Mouse (Mus musculus) liver, postnatal 0 days (tissue): ENCODE results near the gene Phf13. TPM values are rescaled to one million over a fixed set of nuclear protein-coding genes. Genes with fewer than 3 reads are reported as not detected.

Source experiments
- ATAC-seq: fragments of 200-750 bp; cut with Nextera tagmentation; 2 replicates; pipeline ENCODE4 v1.8.0; 2017; ENCODE audit warnings: mild to moderate bottlenecking, moderate library complexity
- DNase-seq: peaks from one replicate; pipeline ENCODE4 v3.0.0-alpha.2; 2016
- H3K27ac ChIP-seq: fragments of 300-500 bp; sonication (generic); 2 replicates; pipeline ENCODE4 v1.5.1; 2014; ENCODE audit warnings: antibody characterized with exemption, moderate library complexity, mild to moderate bottlenecking, low read depth
- H3K27me3 ChIP-seq: fragments of 300-500 bp; sonication (generic); 2 replicates; pipeline ENCODE4 v1.6.1; 2014; ENCODE audit warnings: low read length, control low read depth, mixed read lengths; ENCODE audit not compliant: insufficient read depth
- H3K36me3 ChIP-seq: fragments of 300-500 bp; sonication (generic); replicated peaks from 2 replicates; pipeline ENCODE4 v1.6.1; 2014; ENCODE audit warnings: mild to moderate bottlenecking, control low read depth, low read length, moderate library complexity, mixed read lengths; ENCODE audit not compliant: insufficient read depth
- H3K4me1 ChIP-seq: fragments of 300-500 bp; sonication (generic); 2 replicates; pipeline ENCODE4 v1.6.1; 2014; ENCODE audit warnings: antibody characterized with exemption, mild to moderate bottlenecking, control low read depth; ENCODE audit not compliant: insufficient read depth
- H3K4me2 ChIP-seq: fragments of 300-500 bp; sonication (generic); 2 replicates; pipeline ENCODE4 v1.6.1; 2014; ENCODE audit warnings: low read depth, mild to moderate bottlenecking, low read length, moderate library complexity, mixed read lengths
- H3K4me3 ChIP-seq: fragments of 300-500 bp; sonication (generic); 2 replicates; pipeline ENCODE4 v1.5.1; 2014; ENCODE audit warnings: low read depth, low read length
- H3K9ac ChIP-seq: fragments of 300-500 bp; sonication (generic); replicated peaks from 2 replicates; pipeline ENCODE4 v1.6.1; 2014; ENCODE audit warnings: mild to moderate bottlenecking, moderate library complexity
- H3K9me3 ChIP-seq: fragments of 300-500 bp; sonication (generic); 2 replicates; pipeline ENCODE4 v1.6.1; 2016; ENCODE audit warnings: mild to moderate bottlenecking, control low read depth, low read length, mixed read lengths
- CTCF ChIP-seq: sonication (generic); IDR thresholded peaks from 2 replicates; pipeline ENCODE4 v1.5.1; 2016; ENCODE audit warnings: antibody characterized with exemption, low read depth
- EP300 ChIP-seq: IDR thresholded peaks from 2 replicates; pipeline ENCODE4 v1.6.1; 2016; ENCODE audit warnings: antibody characterized with exemption, low read depth, mild to moderate bottlenecking
- WGBS: fragments of 180-500 bp; shearing (Covaris S2); extraction: QIAGEN DNeasy Blood & Tissue Kit; methylation state at CpG from one replicate; pipeline ENCODE4 v1.1.7; 2014; ENCODE audit not compliant: insufficient replicate concordance; 5-methylcytosine and 5-hydroxymethylcytosine counted together
- polyA plus RNA-seq: library from polyadenylated mRNA; unstranded; fragments of >200 nt; fragmentation: Nextera tagmentation; extraction: Ambion mirVana; gene quantifications from 2 replicates; pipeline ENCODE4 v1.2.1, GENCODE M21; 2015

The Phf13 gene
- polyA plus RNA-seq, 1 experiment from 2014 or later, result 3.6 TPM

DNA sequence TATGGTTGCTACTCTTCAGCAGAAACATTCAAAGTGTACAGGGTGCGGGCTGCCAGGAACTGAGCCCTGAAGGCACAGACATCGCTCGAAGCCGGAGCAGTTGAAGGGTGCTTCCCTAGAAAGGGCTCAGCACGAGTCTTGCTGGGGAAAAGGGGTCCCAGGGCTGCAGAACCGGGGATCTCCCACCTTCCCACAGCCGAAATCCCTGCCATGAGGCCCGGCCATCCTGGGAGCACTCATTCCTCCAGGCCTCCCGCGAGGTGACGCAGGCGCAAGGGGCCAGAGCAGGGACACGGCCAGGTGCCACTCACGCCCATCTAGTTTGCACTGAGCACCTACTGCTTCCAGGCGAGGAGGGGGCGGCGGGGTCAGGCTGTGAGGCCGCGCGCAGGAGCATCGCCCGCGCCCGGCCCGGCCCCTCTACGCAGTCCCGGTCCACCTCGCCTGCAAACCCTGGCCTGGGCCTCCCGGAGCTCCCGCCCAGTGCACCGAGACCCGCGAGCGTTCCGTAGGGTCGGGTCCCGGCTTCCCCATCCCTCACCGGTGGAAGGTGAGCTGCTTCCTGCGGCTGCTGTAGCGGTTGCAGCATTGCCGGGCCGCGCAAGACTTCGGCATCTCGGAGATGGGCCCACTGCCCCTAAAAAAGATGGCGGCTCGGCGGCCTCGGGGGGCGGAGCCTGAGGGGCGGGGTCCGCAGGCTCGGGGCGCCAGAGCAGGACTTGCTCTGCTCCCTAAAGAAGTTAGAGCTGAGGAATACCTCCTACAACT lies 7.5 kb downstream of the Phf13 start, which contains the start of gene Thap3:
Gene Thap3 (minus strand): TSS at position 656 of the 768 bp plus-strand sequence.
- H3K36me3 ChIP-seq, result peaks cover 14% of the 10 kb centered on the region
- peak within 1 kb of the TSS; percentile 64 for H3K4me3 ChIP-seq
- ATAC-seq (peak; percentile 77), DNase-seq (peak; percentile 80)
- peak within 1 kb of the TSS; percentile 66; the same call in 1 of the 2 replicates for H3K27ac ChIP-seq
- TF ChIP-seq CTCF (no peak), EP300 (no peak)
- H3K9ac ChIP-seq, result peak within 1 kb of the TSS; percentile 78
- 1% methylated on average over 54 of the region's 54 CpGs for WGBS
- peaks cover 14% of the 10 kb centered on the region for H3K4me1 ChIP-seq
- no peaks in the 10 kb centered on the region for H3K9me3 ChIP-seq
- H3K4me2 ChIP-seq, result peak within 1 kb of the TSS; percentile 95
- no peaks in the 10 kb centered on the region for H3K27me3 ChIP-seq

DNA sequence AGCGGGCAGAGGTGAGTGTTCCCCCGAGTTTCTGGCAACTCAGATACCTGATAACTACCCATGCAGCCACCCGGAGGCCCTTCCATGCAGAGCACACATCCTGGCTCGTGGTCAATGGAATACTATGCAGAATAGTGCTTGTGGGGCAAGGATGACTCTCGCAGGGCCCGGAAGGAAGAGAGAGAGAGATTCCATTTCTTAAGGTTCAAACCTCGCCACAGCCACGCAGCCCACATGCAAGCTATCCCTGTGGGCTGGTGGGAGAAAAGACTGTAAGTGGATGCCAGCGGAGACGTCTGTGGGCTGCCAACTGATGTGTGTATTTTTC lies 8.1 kb downstream of the Phf13 start:
- Histone ChIP-seq H3K9me3 (no peaks in the 10 kb centered on the region), H3K4me3 (peak overlapping the region; percentile 64), H3K27me3 (no peaks in the 10 kb centered on the region), H3K4me2 (peak overlapping the region; percentile 95), H3K36me3 (peaks cover 14% of the 10 kb centered on the region), H3K4me1 (peaks cover 14% of the 10 kb centered on the region), H3K9ac (peak overlapping the region; percentile 78), H3K27ac (peak overlapping the region; percentile 66; the same call in 1 of the 2 replicates)
- WGBS, result 25% methylated on average over 10 of the region's 10 CpGs
- no peak for ATAC-seq
- TF ChIP-seq CTCF (no peak), EP300 (no peak)
- no peak for DNase-seq

DNA sequence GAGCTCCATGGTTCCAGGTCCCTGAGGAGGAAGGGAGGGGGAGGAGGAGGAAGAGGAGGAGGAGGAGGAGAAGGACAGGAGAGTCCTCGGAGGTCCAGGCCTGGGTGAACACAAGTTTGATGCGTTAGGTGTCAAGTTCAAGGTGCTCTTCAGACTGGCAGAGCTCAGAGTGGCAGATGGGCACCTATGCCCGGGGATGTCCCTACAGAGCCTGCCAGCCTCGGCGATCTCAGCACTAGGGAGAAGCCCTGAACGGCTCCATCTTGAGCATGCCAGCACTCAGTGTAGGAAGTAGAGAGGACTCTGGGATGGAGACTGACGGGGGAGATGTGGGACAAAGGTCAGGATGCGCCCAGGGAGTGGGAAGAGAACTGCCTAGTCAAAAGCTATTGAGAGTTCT lies 9.4 kb downstream of the Phf13 start:
- Histone ChIP-seq H3K4me2 (no peak overlapping the region), H3K4me1 (peaks cover 14% of the 10 kb centered on the region), H3K9me3 (no peaks in the 10 kb centered on the region), H3K9ac (no peak overlapping the region), H3K27ac (no peak overlapping the region), H3K27me3 (no peaks in the 10 kb centered on the region), H3K4me3 (no peak overlapping the region), H3K36me3 (peaks cover 9% of the 10 kb centered on the region)
- DNase-seq, result no peak
- ATAC-seq, result no peak
- WGBS, result 67% methylated on average over 8 of the region's 8 CpGs
- no peak for TF ChIP-seq CTCF
- no peak for TF ChIP-seq EP300

DNA sequence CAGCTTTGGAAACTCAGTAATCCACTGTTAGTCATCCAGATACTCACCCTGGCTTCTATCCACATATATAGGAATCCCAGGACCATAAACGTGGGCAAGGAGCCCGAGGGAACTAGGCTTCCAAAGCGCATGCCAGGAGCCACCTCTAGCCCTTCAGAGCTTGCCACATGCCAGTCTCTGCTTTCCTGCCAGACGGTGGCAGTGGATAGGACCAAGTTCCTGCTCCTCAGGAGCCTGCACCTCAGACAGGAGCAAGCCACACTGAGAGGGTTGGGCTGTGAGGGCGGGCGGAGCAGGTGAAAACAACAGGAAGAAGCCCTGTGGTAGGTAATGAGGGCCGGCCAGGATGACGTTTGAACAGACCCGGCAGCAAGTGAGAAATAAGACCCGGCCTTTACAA lies 10.2 kb downstream of the Phf13 start:
- 56% methylated on average over 10 of the region's 10 CpGs for WGBS
- H3K4me2 ChIP-seq, result no peak overlapping the region
- no peak overlapping the region for H3K27ac ChIP-seq
- no peaks in the 10 kb centered on the region for H3K9me3 ChIP-seq
- peaks cover 4% of the 10 kb centered on the region for H3K36me3 ChIP-seq
- no peaks in the 10 kb centered on the region for H3K27me3 ChIP-seq
- no peak overlapping the region for H3K4me3 ChIP-seq
- DNase-seq (no peak), ATAC-seq (no peak)
- peaks cover 14% of the 10 kb centered on the region for H3K4me1 ChIP-seq
- TF ChIP-seq CTCF (no peak), EP300 (no peak)
- H3K9ac ChIP-seq, result no peak overlapping the region

DNA sequence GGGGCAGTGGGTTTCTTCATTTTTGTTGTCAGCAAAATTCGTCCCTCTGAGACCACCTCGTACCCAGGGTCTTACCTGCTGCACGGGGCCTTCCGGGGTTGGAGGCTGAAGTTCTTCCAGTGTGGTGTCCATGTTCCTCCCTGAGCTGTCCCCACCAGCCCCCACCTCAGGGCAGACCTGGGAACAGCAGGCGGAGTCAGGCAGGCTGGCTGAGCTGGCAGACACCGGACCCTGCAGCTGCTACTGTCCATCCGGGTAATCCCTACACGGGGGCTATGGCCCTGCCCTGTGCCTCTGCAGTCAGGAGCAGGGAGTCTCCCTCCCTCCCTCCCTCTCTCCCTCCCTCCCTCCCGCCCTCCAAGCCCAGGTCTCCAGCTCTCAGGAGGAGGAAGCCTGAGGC lies 12.5 kb downstream of the Phf13 start:
- no peak overlapping the region for H3K4me3 ChIP-seq
- no peak for DNase-seq
- peaks cover 10% of the 10 kb centered on the region for H3K4me1 ChIP-seq
- no peak for ATAC-seq
- TF ChIP-seq CTCF (no peak), EP300 (no peak)
- no peaks in the 10 kb centered on the region for H3K27me3 ChIP-seq
- 49% methylated on average over 8 of the region's 9 CpGs for WGBS
- H3K4me2 ChIP-seq, result no peak overlapping the region
- no peak overlapping the region for H3K9ac ChIP-seq
- no peak overlapping the region for H3K27ac ChIP-seq
- peaks cover 20% of the 10 kb centered on the region for H3K36me3 ChIP-seq
- no peaks in the 10 kb centered on the region for H3K9me3 ChIP-seq

DNA sequence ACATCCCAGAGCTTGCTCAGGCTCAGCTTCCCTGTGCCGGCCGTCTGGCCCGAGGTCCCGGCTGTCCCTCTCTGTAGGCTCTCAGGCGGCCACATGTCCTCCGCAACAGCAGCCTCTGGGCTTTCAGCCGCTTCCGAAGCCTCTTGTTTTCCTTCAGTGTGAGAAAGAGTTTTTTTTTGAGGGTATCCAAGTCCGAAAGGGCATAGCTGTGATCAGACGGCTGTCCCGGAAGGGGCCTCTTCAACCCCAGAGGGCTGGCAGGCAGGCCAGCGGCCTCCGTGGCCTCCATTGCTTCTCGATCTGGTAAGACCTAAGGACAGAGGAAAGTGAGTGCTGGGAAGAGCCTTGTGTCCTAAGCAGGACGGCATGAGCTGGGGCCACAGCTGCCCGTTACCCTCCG lies 13.0 kb downstream of the Phf13 start:
- TF ChIP-seq CTCF (no peak), EP300 (no peak)
- Histone ChIP-seq H3K9me3 (no peaks in the 10 kb centered on the region), H3K36me3 (peaks cover 20% of the 10 kb centered on the region), H3K27ac (no peak overlapping the region), H3K4me1 (peaks cover 5% of the 10 kb centered on the region), H3K4me2 (no peak overlapping the region), H3K4me3 (no peak overlapping the region), H3K27me3 (no peaks in the 10 kb centered on the region), H3K9ac (no peak overlapping the region)
- ATAC-seq (no peak), DNase-seq (no peak)
- WGBS, result 65% methylated on average over 17 of the region's 17 CpGs
